Mouse (Mus musculus): ENCODE data around the gene Srsf5. TPM values are rescaled to one million over a fixed set of nuclear protein-coding genes. Genes with fewer than 3 reads are reported as not detected.

The Srsf5 gene
- polyA plus RNA-seq, 1 experiment: 256 TPM

DNA sequence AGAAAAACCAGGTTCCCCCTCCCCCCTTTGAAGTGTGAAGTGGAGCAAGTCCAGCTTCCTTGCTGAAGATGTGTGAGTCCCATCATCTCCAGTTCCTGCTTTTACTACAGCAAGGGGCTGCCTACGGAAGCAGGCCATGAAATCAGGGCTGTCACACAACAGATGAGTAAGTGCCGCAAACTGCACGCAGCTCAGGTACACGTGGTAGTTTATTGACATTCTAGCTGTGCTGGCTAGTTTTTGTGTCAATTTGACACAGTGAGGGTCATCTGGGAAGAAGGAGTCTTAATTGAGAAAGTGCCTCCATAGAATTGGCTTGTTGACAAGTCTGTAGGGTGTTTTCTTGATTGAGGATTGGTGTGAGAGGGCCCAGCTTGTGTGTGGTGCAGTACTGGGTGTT is 17.3 kb downstream of the Srsf5 start:
- H3K27me3 ChIP-seq (ENCODE audit: control insufficient read depth, insufficient read depth, low read length): no peaks in the 10 kb centered on the region
- DNase-seq (ENCODE audit: low read depth in 1 of 2, low spot score in 2 of 2): no peak
- WGBS: 92% methylated on average over 4 of the region's 4 CpGs
- H3K27ac ChIP-seq (ENCODE audit: insufficient read depth, low read length): no peak overlapping the region
- no peak for TF ChIP-seq POLR2A (IDR thresholded peaks at IDR 0.05; ENCODE audit: low read depth, low read length)
- TF ChIP-seq CTCF (IDR thresholded peaks at IDR 0.05; ENCODE audit: extremely low read depth, insufficient read depth, insufficient read length, insufficient replicate concordance): no peak
- H3K36me3 ChIP-seq (ENCODE audit: control insufficient read depth, insufficient read depth, low read length): peaks cover 6% of the 10 kb centered on the region
- H3K4me1 ChIP-seq (ENCODE audit: control insufficient read depth, insufficient read depth, insufficient read length): no peaks in the 10 kb centered on the region
- no peak overlapping the region for H3K4me3 ChIP-seq (ENCODE audit: extremely low read depth, insufficient read depth, insufficient read length)

DNA sequence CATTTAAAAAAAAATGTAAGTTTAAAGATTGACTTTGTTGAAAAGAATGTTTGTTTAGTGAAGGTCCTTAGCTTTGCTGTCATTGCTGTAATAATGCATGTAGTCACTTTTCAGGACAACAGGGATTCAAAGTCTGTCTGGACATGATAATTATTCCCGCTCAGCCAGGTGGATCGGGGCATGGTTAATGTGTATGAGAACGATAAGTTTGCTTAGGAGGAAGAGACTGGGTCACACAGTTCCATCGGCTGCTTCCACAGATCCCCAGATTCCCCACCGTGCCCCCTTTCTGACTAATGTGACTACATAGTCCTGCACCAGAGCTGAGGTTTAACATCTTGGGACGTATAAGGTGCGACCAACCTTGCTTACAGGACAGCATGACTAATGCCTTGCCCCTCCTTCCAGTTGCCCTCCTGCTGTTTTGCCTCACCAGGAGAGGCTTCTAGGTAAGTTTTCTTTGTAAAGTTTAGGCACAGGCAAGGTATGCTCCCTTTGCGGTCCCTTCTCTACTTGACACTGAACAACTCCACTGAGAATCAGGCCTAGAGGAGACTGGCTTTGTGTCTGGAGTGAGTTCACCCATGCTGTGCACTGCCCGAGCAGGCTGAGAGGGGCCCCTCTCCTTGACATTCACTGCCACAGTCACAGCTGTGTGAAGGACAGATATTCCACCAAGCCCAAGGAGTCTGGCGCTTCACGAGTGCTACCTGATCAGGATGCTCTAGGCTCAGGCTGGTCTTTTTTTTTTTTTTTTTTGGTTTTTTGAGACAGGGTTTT is 20.9 kb downstream of the Srsf5 start:
- Histone ChIP-seq H3K27me3 (ENCODE audit: control insufficient read depth, insufficient read depth, low read length) (no peaks in the 10 kb centered on the region), H3K36me3 (ENCODE audit: control insufficient read depth, insufficient read depth, low read length) (no peaks in the 10 kb centered on the region), H3K4me3 (ENCODE audit: extremely low read depth, insufficient read depth, insufficient read length) (no peak overlapping the region), H3K27ac (ENCODE audit: insufficient read depth, low read length) (no peak overlapping the region), H3K4me1 (ENCODE audit: control insufficient read depth, insufficient read depth, insufficient read length) (no peaks in the 10 kb centered on the region)
- no peak for DNase-seq (ENCODE audit: low read depth in 1 of 2, low spot score in 2 of 2)
- TF ChIP-seq CTCF (IDR thresholded peaks at IDR 0.05; ENCODE audit: extremely low read depth, insufficient read depth, insufficient read length, insufficient replicate concordance) (no peak), POLR2A (IDR thresholded peaks at IDR 0.05; ENCODE audit: low read depth, low read length) (no peak)
- WGBS: 88% methylated on average over 11 of the region's 11 CpGs

DNA sequence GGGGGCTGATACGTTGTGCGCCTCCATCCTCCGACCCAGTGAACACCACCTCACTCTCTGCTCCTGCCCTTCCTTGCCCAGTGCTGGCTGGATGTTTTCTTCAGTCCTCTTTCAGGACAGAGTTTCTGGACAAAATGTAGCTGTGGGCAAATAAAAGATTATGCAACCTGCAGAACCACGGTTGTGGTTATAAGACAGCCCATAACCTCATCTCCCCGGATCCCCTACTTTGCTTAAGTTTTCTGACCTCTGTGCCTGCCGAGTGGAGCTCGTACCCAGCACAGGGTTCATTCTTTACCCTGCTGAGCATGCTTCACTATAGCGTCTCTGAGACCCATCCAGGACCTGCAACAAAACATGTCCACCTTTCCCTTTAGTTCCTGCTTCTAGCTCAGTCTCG is 22.6 kb downstream of the Srsf5 start:
- H3K4me3 ChIP-seq (ENCODE audit: extremely low read depth, insufficient read depth, insufficient read length): no peak overlapping the region
- no peak for DNase-seq (ENCODE audit: low read depth in 1 of 2, low spot score in 2 of 2)
- no peaks in the 10 kb centered on the region for H3K27me3 ChIP-seq (ENCODE audit: control insufficient read depth, insufficient read depth, low read length)
- no peaks in the 10 kb centered on the region for H3K36me3 ChIP-seq (ENCODE audit: control insufficient read depth, insufficient read depth, low read length)
- no peaks in the 10 kb centered on the region for H3K4me1 ChIP-seq (ENCODE audit: control insufficient read depth, insufficient read depth, insufficient read length)
- no peak overlapping the region for H3K27ac ChIP-seq (ENCODE audit: insufficient read depth, low read length)
- WGBS: 74% methylated on average over 9 of the region's 9 CpGs
- TF ChIP-seq POLR2A (IDR thresholded peaks at IDR 0.05; ENCODE audit: low read depth, low read length): no peak
- no peak for TF ChIP-seq CTCF (IDR thresholded peaks at IDR 0.05; ENCODE audit: extremely low read depth, insufficient read depth, insufficient read length, insufficient replicate concordance)

DNA sequence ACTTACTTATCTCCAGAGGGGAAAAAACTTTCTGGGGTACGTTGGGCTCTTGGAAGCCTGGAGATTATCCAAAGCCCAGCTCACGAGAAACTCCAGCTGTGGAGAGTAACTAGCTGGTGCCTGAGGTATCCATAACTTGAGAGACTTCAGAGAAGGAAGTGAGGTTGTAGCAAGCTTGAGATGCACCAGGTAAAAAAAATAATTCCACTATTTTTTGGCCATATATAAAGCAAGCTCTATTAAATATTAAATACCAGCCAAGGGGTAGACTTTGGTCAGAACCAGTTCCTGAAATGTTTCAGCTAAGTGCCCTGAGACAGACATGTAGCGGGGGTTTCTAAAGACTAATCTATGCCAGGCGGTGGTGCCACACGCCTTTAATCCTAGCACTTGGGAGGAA is 23.3 kb downstream of the Srsf5 start, which contains the start of gene Slc10a1:
Slc10a1 (minus strand) TSS at position 101 of the 400 bp plus-strand sequence.
- no peaks in the 10 kb centered on the region for H3K27me3 ChIP-seq (ENCODE audit: control insufficient read depth, insufficient read depth, low read length)
- TF ChIP-seq POLR2A (IDR thresholded peaks at IDR 0.05; ENCODE audit: low read depth, low read length): no peak
- no peak for TF ChIP-seq CTCF (IDR thresholded peaks at IDR 0.05; ENCODE audit: extremely low read depth, insufficient read depth, insufficient read length, insufficient replicate concordance)
- H3K27ac ChIP-seq (ENCODE audit: insufficient read depth, low read length): no peak within 1 kb of the TSS
- H3K4me1 ChIP-seq (ENCODE audit: control insufficient read depth, insufficient read depth, insufficient read length): no peaks in the 10 kb centered on the region
- no peaks in the 10 kb centered on the region for H3K36me3 ChIP-seq (ENCODE audit: control insufficient read depth, insufficient read depth, low read length)
- H3K4me3 ChIP-seq (ENCODE audit: extremely low read depth, insufficient read depth, insufficient read length): no peak within 1 kb of the TSS
- WGBS: 89% methylated on average over 5 of the region's 5 CpGs
- no peak for DNase-seq (ENCODE audit: low read depth in 1 of 2, low spot score in 2 of 2)

DNA sequence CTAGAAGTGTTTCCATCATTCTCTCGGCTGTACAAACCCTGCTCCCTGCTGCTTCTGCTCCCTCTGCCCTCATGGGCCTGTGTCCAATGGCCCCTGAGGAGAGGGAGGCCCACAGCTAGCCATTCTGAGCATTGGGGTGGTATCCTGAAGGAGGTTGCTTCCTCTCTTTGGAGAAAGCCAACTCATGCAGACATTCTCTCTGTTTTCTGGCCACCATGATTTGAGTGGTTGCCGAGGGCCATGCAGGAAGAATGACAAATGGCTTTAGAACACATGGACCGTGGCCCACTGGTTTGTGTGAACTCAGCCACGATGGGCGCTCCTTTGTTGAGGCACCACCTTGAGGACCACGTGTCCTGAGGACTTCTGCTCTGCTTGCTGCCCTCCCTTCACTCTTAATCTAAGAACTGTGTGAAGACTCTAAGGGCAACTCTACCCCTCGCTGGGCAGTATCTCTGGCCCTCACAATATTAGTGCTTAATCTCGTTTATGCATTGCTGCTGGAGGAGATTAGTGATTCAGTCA is 24.9 kb downstream of the Srsf5 start:
- H3K4me3 ChIP-seq (ENCODE audit: extremely low read depth, insufficient read depth, insufficient read length): no peak overlapping the region
- no peaks in the 10 kb centered on the region for H3K27me3 ChIP-seq (ENCODE audit: control insufficient read depth, insufficient read depth, low read length)
- no peaks in the 10 kb centered on the region for H3K36me3 ChIP-seq (ENCODE audit: control insufficient read depth, insufficient read depth, low read length)
- no peak overlapping the region for H3K27ac ChIP-seq (ENCODE audit: insufficient read depth, low read length)
- 83% methylated on average over 8 of the region's 8 CpGs for WGBS
- H3K4me1 ChIP-seq (ENCODE audit: control insufficient read depth, insufficient read depth, insufficient read length): no peaks in the 10 kb centered on the region
- TF ChIP-seq CTCF (IDR thresholded peaks at IDR 0.05; ENCODE audit: extremely low read depth, insufficient read depth, insufficient read length, insufficient replicate concordance): no peak
- no peak for TF ChIP-seq POLR2A (IDR thresholded peaks at IDR 0.05; ENCODE audit: low read depth, low read length)
- no peak for DNase-seq (ENCODE audit: low read depth in 1 of 2, low spot score in 2 of 2)

DNA sequence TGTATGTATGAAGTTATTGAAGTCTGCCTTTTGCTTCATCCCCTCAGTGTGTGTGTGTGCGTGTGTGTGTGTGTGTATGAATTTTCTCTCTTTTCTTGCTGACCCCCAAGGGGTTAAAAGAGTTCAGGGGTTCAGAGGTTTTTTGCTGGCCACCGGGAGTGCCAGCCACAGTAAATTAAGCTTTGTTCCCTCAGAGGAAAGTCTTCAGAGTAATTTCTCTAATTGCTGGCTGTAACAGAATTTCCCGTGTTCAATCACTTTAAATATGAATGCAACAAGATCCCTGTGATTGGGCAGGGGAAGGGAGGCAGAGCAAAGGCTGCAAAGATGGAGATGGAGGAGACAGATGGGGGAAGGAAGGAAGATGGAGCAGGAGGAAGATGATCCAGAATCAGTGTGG is 26.5 kb downstream of the Srsf5 start:
- H3K36me3 ChIP-seq (ENCODE audit: control insufficient read depth, insufficient read depth, low read length): no peaks in the 10 kb centered on the region
- no peak for TF ChIP-seq POLR2A (IDR thresholded peaks at IDR 0.05; ENCODE audit: low read depth, low read length)
- TF ChIP-seq CTCF (IDR thresholded peaks at IDR 0.05; ENCODE audit: extremely low read depth, insufficient read depth, insufficient read length, insufficient replicate concordance): no peak
- H3K27me3 ChIP-seq (ENCODE audit: control insufficient read depth, insufficient read depth, low read length): no peaks in the 10 kb centered on the region
- DNase-seq (ENCODE audit: low read depth in 1 of 2, low spot score in 2 of 2): no peak
- WGBS: 45% methylated on average over 3 of the region's 3 CpGs
- H3K27ac ChIP-seq (ENCODE audit: insufficient read depth, low read length): no peak overlapping the region
- no peaks in the 10 kb centered on the region for H3K4me1 ChIP-seq (ENCODE audit: control insufficient read depth, insufficient read depth, insufficient read length)
- H3K4me3 ChIP-seq (ENCODE audit: extremely low read depth, insufficient read depth, insufficient read length): no peak overlapping the region

Measured in spleen, adult 2 months (tissue).